Mouse (Mus musculus): ENCODE measurements around the gene Arhgap25. TPM values are rescaled to one million over a fixed set of nuclear protein-coding genes. Genes with fewer than 3 reads are reported as not detected.
"Not testable (repeated sequence)": the region's sequence is repeated elsewhere in the genome, so short reads cannot be mapped to it uniquely, and the experiment has no call there.

Gene Arhgap25
- total RNA-seq (2015; ENCODE audit: low replicate concordance) (3.2 and 7.1 TPM in 2 replicates), total RNA-seq (2017; ENCODE audit: low replicate concordance) (8.6 and 11.2 TPM in 2 replicates)

- ATAC-seq (replicated peaks; ENCODE audit: low FRiP score, poor library complexity, severe bottlenecking), result no peak
These were observed at the start of gene Arhgap25 for GRCm38 (mm10) chr6:87532953-87533710. Gene Arhgap25 (minus strand): TSS chr6:87533259.

DNA sequence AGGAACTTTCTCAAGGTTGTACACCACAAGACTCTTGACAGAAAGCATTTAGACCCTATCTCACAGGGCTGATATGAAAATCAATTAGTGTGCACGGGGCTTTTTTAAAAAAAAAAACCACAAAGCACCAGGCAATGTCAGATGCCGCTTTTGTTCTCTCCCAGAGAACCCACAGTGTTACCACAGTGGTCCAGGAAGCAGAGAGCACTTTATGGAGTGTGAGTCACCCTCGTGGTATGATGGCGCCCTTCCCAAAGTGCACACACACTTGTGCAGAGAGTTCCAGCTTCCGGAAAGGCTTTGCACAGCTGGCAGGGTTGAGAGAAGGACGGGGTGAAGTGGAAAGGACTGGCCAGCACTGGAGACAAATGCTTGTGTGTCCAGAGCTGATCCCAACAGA is 49.4 kb upstream of the Arhgap25 start:
- ATAC-seq (replicated peaks; ENCODE audit: low FRiP score, poor library complexity, severe bottlenecking), result peak; percentile 18; the same call in 1 of the 2 replicates

- no peak for ATAC-seq (replicated peaks; ENCODE audit: low FRiP score, poor library complexity, severe bottlenecking)
These were observed 48.5 kb upstream of the Arhgap25 start for GRCm38 (mm10) chr6:87581581-87581980.

GRCm38 (mm10) chr6:87581071-87581470 is 48.0 kb upstream of the Arhgap25 start:
- no peak for ATAC-seq (replicated peaks; ENCODE audit: low FRiP score, poor library complexity, severe bottlenecking)

- ATAC-seq (replicated peaks; ENCODE audit: low FRiP score, poor library complexity, severe bottlenecking), result no peak
These were observed 45.2 kb upstream of the Arhgap25 start for GRCm38 (mm10) chr6:87578247-87578646.

DNA sequence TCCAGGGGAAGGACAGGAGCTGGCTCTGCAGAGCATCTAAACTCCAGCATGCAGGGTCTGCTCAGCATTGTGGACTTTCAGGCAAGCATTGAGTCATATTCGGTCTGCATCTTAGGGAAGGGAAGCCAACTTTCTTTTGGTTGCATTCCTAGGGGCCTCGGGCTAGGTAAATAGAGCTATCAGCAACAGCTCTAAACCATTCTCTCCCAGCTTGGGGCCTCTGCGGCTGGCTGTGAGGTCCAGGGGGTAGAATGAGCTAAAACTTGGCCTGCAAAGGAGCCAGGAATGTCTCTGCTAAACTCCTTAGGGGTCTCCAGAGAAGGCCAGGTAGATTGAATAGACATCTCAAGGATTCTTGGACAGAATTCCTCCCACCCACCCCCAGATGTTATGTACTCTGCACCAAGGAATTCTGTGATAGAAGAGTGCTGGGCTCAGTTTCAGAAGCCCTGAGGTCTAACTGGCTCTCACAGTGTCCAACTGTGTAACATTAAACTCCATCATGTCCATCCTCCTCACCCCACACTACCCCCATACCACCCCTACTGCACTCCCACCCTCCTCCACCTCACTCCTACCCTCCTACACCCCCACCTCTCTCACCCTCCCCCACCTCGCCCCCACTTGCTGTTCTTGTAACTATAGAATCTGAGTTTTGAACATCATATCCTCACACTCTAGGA is 43.7 kb upstream of the Arhgap25 start:
- ATAC-seq (replicated peaks; ENCODE audit: low FRiP score, poor library complexity, severe bottlenecking), result no peak

DNA sequence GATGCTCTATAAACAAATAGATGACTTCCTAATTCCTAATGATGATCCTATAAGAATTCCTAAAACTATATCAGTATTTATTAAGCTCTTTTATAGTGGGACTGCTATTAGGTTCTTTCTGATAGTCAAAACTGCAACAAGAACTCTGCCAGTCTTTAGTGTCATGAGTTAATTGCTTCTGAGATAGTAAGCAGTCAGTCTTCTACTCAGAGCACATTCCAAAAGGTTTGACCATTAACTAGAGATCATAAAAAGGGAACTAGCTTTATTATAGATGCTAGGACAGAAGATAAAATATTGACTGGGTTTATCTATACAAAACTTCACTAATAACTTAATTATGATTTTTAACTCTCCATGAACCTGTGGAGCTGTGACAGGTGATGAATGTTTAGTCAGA is 38.8 kb upstream of the Arhgap25 start:
- ATAC-seq (replicated peaks; ENCODE audit: low FRiP score, poor library complexity, severe bottlenecking), result not testable (repeated sequence)

DNA sequence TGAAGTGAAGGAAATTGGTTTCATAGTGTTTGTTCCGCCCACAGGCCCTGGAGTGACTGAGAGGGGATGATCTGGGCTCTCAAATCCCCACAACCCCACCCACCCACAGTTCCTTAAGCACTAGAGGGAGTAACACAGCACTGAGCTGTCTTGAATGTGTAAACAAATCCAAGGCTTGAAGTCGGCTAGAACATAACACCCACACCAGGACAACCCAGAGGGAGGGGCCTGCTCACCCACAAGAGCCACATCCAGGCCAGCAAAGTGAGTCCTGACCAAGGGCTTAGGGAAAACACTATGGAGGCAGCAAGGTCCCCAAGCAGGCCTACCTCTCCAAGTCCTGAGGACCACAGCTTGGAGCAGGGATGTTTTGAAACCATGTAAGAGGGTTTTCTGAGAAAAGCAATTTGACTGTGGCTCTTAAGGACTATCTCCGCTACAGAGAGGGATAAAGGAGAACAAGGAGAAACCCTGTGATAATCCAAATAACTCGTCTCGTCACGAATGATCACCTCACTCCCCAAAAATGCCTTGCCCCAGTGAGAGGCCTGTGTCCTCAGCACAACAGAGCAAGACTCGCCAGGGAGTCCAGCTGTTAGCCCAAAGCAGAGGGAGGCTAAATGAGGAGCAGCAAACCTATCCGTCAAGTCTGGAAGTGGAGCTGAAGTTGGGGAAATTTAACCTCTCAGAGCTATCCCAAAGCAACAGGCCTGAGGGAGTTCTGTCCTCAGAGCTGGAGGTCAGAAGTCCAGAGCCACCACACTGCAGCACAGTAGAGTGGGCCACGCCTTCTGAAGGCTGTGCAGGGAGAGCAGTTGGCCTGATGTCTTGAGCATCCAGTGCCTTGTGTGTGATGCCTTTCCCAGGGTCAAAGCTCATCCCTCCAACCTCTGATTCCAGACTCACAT is 34.9 kb upstream of the Arhgap25 start:
- 0 out of 2 replicates have a peak, but pooled peaks have one; percentile 39 for ATAC-seq (replicated peaks; ENCODE audit: low FRiP score, poor library complexity, severe bottlenecking)

DNA sequence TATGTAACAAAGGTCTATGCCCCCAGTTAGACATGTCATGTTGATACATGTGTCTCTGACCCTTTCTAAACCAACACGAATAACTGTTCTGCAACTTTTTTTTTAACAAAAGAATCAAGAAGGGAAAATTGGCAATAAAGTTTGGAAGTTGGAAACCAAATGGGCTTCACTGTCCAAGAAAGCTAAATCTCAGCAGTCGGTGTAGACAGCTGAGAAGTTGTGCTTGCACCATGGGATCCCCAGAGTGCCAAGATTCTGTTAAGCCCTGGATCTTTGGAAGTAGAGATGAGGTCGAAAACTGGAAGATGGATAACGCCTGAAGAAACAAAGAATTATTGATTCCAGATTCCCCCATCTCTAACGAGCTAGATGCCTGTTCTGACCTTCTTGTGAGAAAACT is 32.1 kb upstream of the Arhgap25 start:
- ATAC-seq (replicated peaks; ENCODE audit: low FRiP score, poor library complexity, severe bottlenecking), result no peak

GRCm38 (mm10) chr6:87564356-87564755 is 31.3 kb upstream of the Arhgap25 start:
- ATAC-seq (replicated peaks; ENCODE audit: low FRiP score, poor library complexity, severe bottlenecking), result no peak

- no peak for ATAC-seq (replicated peaks; ENCODE audit: low FRiP score, poor library complexity, severe bottlenecking)
These were observed 20.7 kb upstream of the Arhgap25 start for GRCm38 (mm10) chr6:87553724-87554123.

DNA sequence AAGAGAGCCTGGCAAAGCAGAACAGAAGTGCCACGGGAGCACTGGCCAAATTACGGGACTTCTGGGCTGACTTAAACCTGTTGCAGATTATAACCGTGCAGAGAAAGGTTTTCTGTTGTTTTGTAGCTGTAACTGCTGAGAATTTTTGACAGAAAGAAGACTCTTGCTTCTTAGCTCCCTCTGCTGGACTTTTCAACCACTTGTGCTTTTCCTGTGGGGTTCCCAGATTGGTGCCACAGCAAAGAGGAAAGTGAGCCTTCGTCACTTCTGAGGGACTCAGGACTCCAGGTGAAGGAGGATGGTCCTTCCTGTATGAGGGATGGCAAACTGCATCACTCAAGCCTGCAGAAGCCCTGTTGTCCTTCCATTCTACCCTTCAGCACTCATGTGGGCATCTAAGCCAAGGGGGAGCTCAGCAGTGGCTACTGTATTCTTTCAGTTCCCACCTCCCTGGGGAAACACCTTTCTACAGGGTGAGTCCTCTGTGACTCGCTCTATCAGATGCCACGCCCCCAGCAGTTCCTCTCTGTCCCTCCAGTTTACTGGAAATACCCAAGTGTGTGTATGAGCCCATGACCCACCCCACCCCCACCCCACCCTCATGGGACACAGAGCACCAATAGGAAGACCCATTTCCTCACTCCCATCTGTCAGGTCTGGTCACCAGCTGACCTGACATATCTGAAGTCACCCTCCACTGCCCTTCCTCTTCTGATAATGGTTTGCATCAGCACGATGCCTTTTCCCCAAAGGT is 19.2 kb upstream of the Arhgap25 start:
- no peak for ATAC-seq (replicated peaks; ENCODE audit: low FRiP score, poor library complexity, severe bottlenecking)

DNA sequence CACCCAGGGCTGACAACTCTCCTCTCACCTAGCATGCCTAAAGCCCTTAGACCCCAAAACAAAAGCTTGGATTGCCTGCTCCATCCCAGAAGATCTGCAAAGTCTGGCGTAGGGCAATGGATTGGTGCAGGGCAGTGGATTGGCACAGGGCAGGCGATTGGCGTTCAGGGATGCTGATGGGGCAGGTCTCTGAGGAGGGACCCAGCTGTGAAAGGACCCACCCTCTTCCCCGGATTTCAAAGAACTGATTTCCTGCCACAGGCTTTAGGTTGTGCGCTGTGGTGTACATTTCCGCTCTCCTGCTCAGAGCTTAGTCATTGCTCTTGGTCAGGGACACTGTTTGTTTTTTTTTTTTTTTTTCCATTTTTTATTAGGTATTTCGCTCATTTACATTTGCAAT is 14.8 kb upstream of the Arhgap25 start:
- ATAC-seq (replicated peaks; ENCODE audit: low FRiP score, poor library complexity, severe bottlenecking), result no peak

- no peak for ATAC-seq (replicated peaks; ENCODE audit: low FRiP score, poor library complexity, severe bottlenecking)
These were observed 14.4 kb upstream of the Arhgap25 start for GRCm38 (mm10) chr6:87547431-87547830.

- ATAC-seq (replicated peaks; ENCODE audit: low FRiP score, poor library complexity, severe bottlenecking), result no peak
These were observed 12.5 kb upstream of the Arhgap25 start for GRCm38 (mm10) chr6:87545331-87546217.

DNA sequence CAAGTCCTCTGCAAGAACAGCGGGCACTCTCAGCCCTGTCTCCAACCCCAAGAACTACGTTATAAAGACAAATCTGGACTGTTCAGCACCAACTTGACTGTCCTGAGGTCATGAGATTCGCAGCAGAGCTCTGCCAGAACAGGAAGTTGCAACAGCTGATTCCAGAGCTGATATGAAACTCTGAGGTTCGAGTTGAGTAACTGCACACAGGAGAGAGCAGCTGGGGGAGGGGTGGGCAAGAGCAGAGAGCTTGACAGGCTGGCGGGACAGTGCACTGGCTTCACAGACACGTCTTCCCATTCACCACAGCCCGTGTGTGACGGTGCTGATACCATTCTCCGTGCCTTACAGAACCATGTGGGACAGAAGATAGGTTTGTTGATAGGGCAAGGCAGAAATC is 9.0 kb upstream of the Arhgap25 start:
- peak; percentile 52; the same call in 1 of the 2 replicates for ATAC-seq (replicated peaks; ENCODE audit: low FRiP score, poor library complexity, severe bottlenecking)

- no peak for ATAC-seq (replicated peaks; ENCODE audit: low FRiP score, poor library complexity, severe bottlenecking)
These were observed 8.1 kb upstream of the Arhgap25 start for GRCm38 (mm10) chr6:87541171-87541571.
